Mouse (Mus musculus) stomach, postnatal 0 days (tissue): ENCODE data around the gene Dnah8.

Experiments
- CTCF ChIP-seq: IDR thresholded peaks from 2 replicates; pipeline ENCODE4 v1.5.1; 2016; ENCODE audit warnings: antibody characterized with exemption, low read depth, mild to moderate bottlenecking, moderate library complexity
- EP300 ChIP-seq: optimal IDR thresholded peaks from 2 replicates; pipeline ENCODE3; 2016; ENCODE audit warnings: antibody characterized with exemption

- TF ChIP-seq EP300 (no peak), CTCF (peak; percentile 57)
Measured at GRCm38 (mm10) chr17:30874276-30874675, 250.1 kb downstream of the Dnah8 start.
